14 mouse cellular contexts compared by ENCODE assay signal in genomic region chr2:17811943-17812670, GRCm38 (mm10).
A peak's percentile ranks its signal among the peaks of the same experiment; 100 is the strongest.
DNase-seq lines count a peak whose midpoint lies in the region; ATAC-seq and TF ChIP-seq lines count a peak whose summit lies in the region.
"Had no signal": no experiment of that assay in that cellular context is flagged by ENCODE, and none has a peak within 500 bp of the region (broad histone marks: within the 10 kb centered on the region; RNA-seq: fewer than 3 reads in every experiment).

No protein-coding gene starts in this region.

- intact Hi-C loops in left cerebral cortex, adult 2 months (cut with DNase I) = no loop called here

- H3K27me3 ChIP-seq in forebrain, embryonic 10.5 days (ENCODE audit: poor library complexity, severe bottlenecking) = no peaks in the 10 kb centered on the region
- H3K27me3 ChIP-seq in forebrain, embryonic 16.5 days (replicated peaks; ENCODE audit: control insufficient read depth, insufficient read depth, low read length) = no peaks in the 10 kb centered on the region
- no peaks in the 10 kb centered on the region for H3K27me3 ChIP-seq in embryonic facial prominence, embryonic 10.5 days (replicated peaks; ENCODE audit: low read depth, poor library complexity, severe bottlenecking)
- no peaks in the 10 kb centered on the region for H3K27me3 ChIP-seq in limb, embryonic 11.5 days (ENCODE audit: control insufficient read depth, insufficient read depth, low read length)
- H3K27me3 ChIP-seq: midbrain, embryonic 12.5 days; neural tube, embryonic 15.5 days; stomach, embryonic 15.5 days had no signal

- no peak overlapping the region for H3K4me3 ChIP-seq in forebrain, embryonic 10.5 days
- H3K4me3 ChIP-seq in forebrain, embryonic 16.5 days (replicated peaks; ENCODE audit: low read length) = no peak overlapping the region
- H3K4me3 ChIP-seq in left cerebral cortex, adult 2 months = no peak overlapping the region
- no peak overlapping the region for H3K4me3 ChIP-seq in embryonic facial prominence, embryonic 10.5 days
- H3K4me3 ChIP-seq in limb, embryonic 11.5 days (ENCODE audit: low read depth, low read length) = no peak overlapping the region
- H3K4me3 ChIP-seq: midbrain, embryonic 12.5 days; neural tube, embryonic 15.5 days; stomach, embryonic 15.5 days had no signal

- no peak overlapping the region for H3K9ac ChIP-seq in forebrain, embryonic 16.5 days (replicated peaks; ENCODE audit: low read depth, low read length)
- no peak overlapping the region for H3K9ac ChIP-seq in limb, embryonic 11.5 days (ENCODE audit: low read length)
- H3K9ac ChIP-seq: midbrain, embryonic 12.5 days; neural tube, embryonic 15.5 days; stomach, embryonic 15.5 days had no signal

- no peaks in the 10 kb centered on the region for H3K9me3 ChIP-seq in forebrain, embryonic 10.5 days
- no peaks in the 10 kb centered on the region for H3K9me3 ChIP-seq in forebrain, embryonic 16.5 days (ENCODE audit: control insufficient read depth, low read length)
- H3K9me3 ChIP-seq in embryonic facial prominence, embryonic 10.5 days = no peaks in the 10 kb centered on the region
- H3K9me3 ChIP-seq in limb, embryonic 11.5 days (ENCODE audit: control insufficient read depth, low read length) = no peaks in the 10 kb centered on the region
- H3K9me3 ChIP-seq: midbrain, embryonic 12.5 days; neural tube, embryonic 15.5 days; stomach, embryonic 15.5 days had no signal

- H3K36me3 ChIP-seq in forebrain, embryonic 10.5 days (replicated peaks) = no peaks in the 10 kb centered on the region
- H3K36me3 ChIP-seq in forebrain, embryonic 16.5 days (ENCODE audit: control insufficient read depth, insufficient read depth) = no peaks in the 10 kb centered on the region
- H3K36me3 ChIP-seq in embryonic facial prominence, embryonic 10.5 days (replicated peaks) = no peaks in the 10 kb centered on the region
- no peaks in the 10 kb centered on the region for H3K36me3 ChIP-seq in limb, embryonic 11.5 days (ENCODE audit: control insufficient read depth, insufficient read depth, low read length)
- H3K36me3 ChIP-seq: midbrain, embryonic 12.5 days; neural tube, embryonic 15.5 days; stomach, embryonic 15.5 days had no signal

- ATAC-seq in forebrain, embryonic 16.5 days = no peak
- ATAC-seq in limb, embryonic 11.5 days (ENCODE audit: insufficient number of reproducible peaks, low FRiP score, low TSS enrichment, low read depth) = no peak

- no peak for TF ChIP-seq CTCF in left cerebral cortex, adult 2 months (IDR thresholded peaks at IDR 0.05)

- DNase-seq in forebrain, embryonic 10.5 days (ENCODE audit: extremely low spot score, low spot score) = no peak
- DNase-seq in left cerebral cortex, adult 2 months (ENCODE audit: extremely low spot score in 1 of 2, low spot score in 2 of 2) = no peak
- DNase-seq in left cerebral cortex, adult 8-10 months (ENCODE audit: low spot score in 2 of 2) = no peak
- DNase-seq in embryonic facial prominence, embryonic 10.5 days (ENCODE audit: low spot score) = peak; percentile 21
- DNase-seq in limb, embryonic 11.5 days (ENCODE audit: low spot score) = peak; percentile 24
- no peak for DNase-seq in right cerebral cortex, postnatal 14 days
- DNase-seq in left cerebral cortex, adult 11 months (ENCODE audit: low spot score) = no peak
- DNase-seq: cerebellum, postnatal 25 days; heart, postnatal 4 days; right cerebral cortex, postnatal 25 days had no signal

- H3K4me1 ChIP-seq in forebrain, embryonic 10.5 days = peaks cover 18% of the 10 kb centered on the region
- no peaks in the 10 kb centered on the region for H3K4me1 ChIP-seq in forebrain, embryonic 16.5 days (replicated peaks; ENCODE audit: control insufficient read depth, insufficient read depth, low read length)
- H3K4me1 ChIP-seq in embryonic facial prominence, embryonic 10.5 days = peaks cover 15% of the 10 kb centered on the region
- H3K4me1 ChIP-seq in limb, embryonic 11.5 days (ENCODE audit: control insufficient read depth, insufficient read depth, low read length) = 0 out of 2 replicates have a peak, but pooled peaks cover 2% of the 10 kb centered on the region
- H3K4me1 ChIP-seq: neural tube, embryonic 15.5 days; stomach, embryonic 15.5 days had no signal

- WGBS in forebrain, embryonic 10.5 days = 29% methylated on average over 7 of the region's 7 CpGs
- 27% methylated on average over 7 of the region's 7 CpGs for WGBS in forebrain, embryonic 16.5 days
- WGBS in embryonic facial prominence, embryonic 10.5 days = 26% methylated on average over 7 of the region's 7 CpGs
- 28% methylated on average over 7 of the region's 7 CpGs for WGBS in limb, embryonic 11.5 days

- H3K27ac ChIP-seq in forebrain, embryonic 10.5 days = peak overlapping the region; percentile 42
- no peak overlapping the region for H3K27ac ChIP-seq in forebrain, embryonic 16.5 days (ENCODE audit: low read length)
- H3K27ac ChIP-seq in left cerebral cortex, adult 2 months = peak overlapping the region; percentile 0; the same call in 1 of the 2 replicates
- H3K27ac ChIP-seq in embryonic facial prominence, embryonic 10.5 days (replicated peaks) = peak overlapping the region; percentile 52; the same call in 1 of the 2 replicates
- H3K27ac ChIP-seq in limb, embryonic 11.5 days (replicated peaks; ENCODE audit: low read depth, low read length) = no peak overlapping the region
- H3K27ac ChIP-seq: midbrain, embryonic 12.5 days; neural tube, embryonic 15.5 days; stomach, embryonic 15.5 days had no signal

- H3K4me2 ChIP-seq in forebrain, embryonic 16.5 days (ENCODE audit: low read length) = no peak overlapping the region
- no peak overlapping the region for H3K4me2 ChIP-seq in limb, embryonic 11.5 days (ENCODE audit: low read depth, severe bottlenecking)
- H3K4me2 ChIP-seq: midbrain, embryonic 12.5 days; neural tube, embryonic 15.5 days; stomach, embryonic 15.5 days had no signal

Comparison
In these comparisons a context has a peak if more than half of its experiments do, and no peak if none do; other contexts are left out.
1. H3K27ac ChIP-seq: peak in forebrain, embryonic 10.5 days (single experiment), left cerebral cortex, adult 2 months (single experiment) and embryonic facial prominence, embryonic 10.5 days (single experiment); none in forebrain, embryonic 16.5 days (single experiment) and limb, embryonic 11.5 days (single experiment).
2. DNase-seq: peak in embryonic facial prominence, embryonic 10.5 days (single experiment) and limb, embryonic 11.5 days (single experiment); none in forebrain, embryonic 10.5 days (single experiment), left cerebral cortex, adult 2 months (0 of 2), left cerebral cortex, adult 8-10 months (0 of 2), right cerebral cortex, postnatal 14 days (single experiment) and left cerebral cortex, adult 11 months (single experiment).